ENCODE assay signal across 10 mouse cellular contexts in the genomic region with DNA sequence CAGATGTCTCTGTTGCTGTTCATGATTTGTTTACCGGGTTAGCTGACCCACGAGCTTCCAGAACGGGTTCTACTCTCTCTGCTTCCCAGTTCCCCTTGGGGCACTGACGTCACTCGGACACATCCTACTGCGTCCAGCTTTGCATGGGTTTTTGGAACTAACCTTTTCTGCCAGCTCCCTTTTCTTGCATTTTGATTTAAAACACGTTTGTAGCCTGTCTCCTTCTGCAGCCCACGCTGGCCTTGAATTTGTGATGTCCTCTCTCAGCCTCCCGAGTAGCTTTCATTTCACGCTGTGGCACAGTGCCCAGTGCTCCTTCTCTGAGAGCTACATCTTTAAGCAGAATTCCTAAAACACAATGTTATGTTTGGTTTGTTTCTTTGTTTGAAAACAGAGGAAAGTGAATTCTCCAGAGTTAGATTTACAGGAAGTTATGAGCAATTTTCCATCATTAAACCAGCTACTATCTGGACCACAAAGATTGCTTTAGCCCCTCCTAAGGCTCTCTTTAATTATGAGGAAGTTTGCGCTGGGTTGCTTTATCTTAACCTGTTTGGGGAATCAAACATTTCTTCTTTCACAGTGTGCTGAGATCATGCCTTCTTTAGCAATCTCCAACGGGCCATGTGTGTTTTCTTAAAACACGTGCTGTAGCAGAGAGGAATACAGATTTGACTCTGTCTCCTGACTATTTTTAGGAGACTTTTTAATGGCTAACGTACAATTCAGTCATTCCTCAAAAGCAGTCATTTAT. TPM values are rescaled to one million over a fixed set of nuclear protein-coding genes. Genes with fewer than 3 reads are reported as not detected.
DNase-seq lines count a peak whose midpoint lies in the region; ATAC-seq and TF ChIP-seq lines count a peak whose summit lies in the region.
"Had no signal": no experiment of that assay in that cellular context is flagged by ENCODE, and none has a peak within 500 bp of the region (broad histone marks: within the 10 kb centered on the region; RNA-seq: fewer than 3 reads in every experiment).

No protein-coding gene starts in this region.

- H3K27ac ChIP-seq in lung, embryonic 14.5 days (ENCODE audit: low read depth), result no peak overlapping the region
- H3K27ac ChIP-seq: liver, embryonic 13.5 days had no signal

- H3K9me3 ChIP-seq in lung, embryonic 14.5 days (ENCODE audit: low read depth, low read length), result no peaks in the 10 kb centered on the region
- H3K9me3 ChIP-seq: liver, embryonic 13.5 days had no signal

- H3K9ac ChIP-seq in lung, embryonic 14.5 days, result no peak overlapping the region
- H3K9ac ChIP-seq: liver, embryonic 13.5 days had no signal

- no peaks in the 10 kb centered on the region for H3K27me3 ChIP-seq in lung, embryonic 14.5 days (ENCODE audit: insufficient read depth, low read length)
- H3K27me3 ChIP-seq: liver, embryonic 13.5 days had no signal

- ATAC-seq in cerebellum, adult (ENCODE audit: insufficient number of reproducible peaks, low FRiP score, low TSS enrichment), result no peak
- ATAC-seq in lung, embryonic 14.5 days (ENCODE audit: insufficient read depth), result no peak

- no peaks in the 10 kb centered on the region for H3K4me1 ChIP-seq in lung, embryonic 14.5 days (ENCODE audit: insufficient read depth)
- H3K4me1 ChIP-seq: liver, embryonic 13.5 days had no signal

- DNase-seq in cerebellum, postnatal 10 days, result peak; percentile 21 to 30
- peak; percentile 57 for DNase-seq in lung, embryonic 14.5 days
- DNase-seq in lung, postnatal 25 days (ENCODE audit: low spot score), result no peak
- DNase-seq in left cerebral cortex, adult 8-10 months (ENCODE audit: low spot score in 2 of 2), result peak; percentile 5 to 8
- DNase-seq in telencephalon, adult 2 months (ENCODE audit: low read depth, low spot score), result peak; percentile 33
- DNase-seq in natural killer cell, adult 2 months (ENCODE audit: low spot score in 2 of 2), result no peak
- DNase-seq in spleen, postnatal 4 days (ENCODE audit: low spot score in 2 of 2), result no peak
- DNase-seq: liver, embryonic 13.5 days had no signal

- no peak for TF ChIP-seq CTCF in lung, embryonic 14.5 days (IDR thresholded peaks at IDR 0.05; ENCODE audit: low read depth)

- peak overlapping the region; percentile 29; the same call in 1 of the 2 replicates for H3K4me2 ChIP-seq in lung, embryonic 14.5 days
- H3K4me2 ChIP-seq: liver, embryonic 13.5 days had no signal

- H3K4me3 ChIP-seq in lung, embryonic 14.5 days (ENCODE audit: low read depth, low read length), result no peak overlapping the region; the same call in 1 of the 2 replicates
- H3K4me3 ChIP-seq: liver, embryonic 13.5 days had no signal

- 49% methylated on average over 14 of the region's 14 CpGs for WGBS in lung, embryonic 14.5 days

- no peaks in the 10 kb centered on the region for H3K36me3 ChIP-seq in lung, embryonic 14.5 days (ENCODE audit: insufficient read depth)
- H3K36me3 ChIP-seq: liver, embryonic 13.5 days had no signal

RNA-seq across cellular contexts. Expression of a gene that starts 33.8 kb away (rescaled TPM):
- not detected in 2 replicates for polyA plus RNA-seq in lung, embryonic 14.5 days (2014; fragmentation: Nextera tagmentation; extraction: Ambion mirVana)
- under 1 TPM in 3 of 4 experiments, not detected in 1; 0.07 to 0.44 (median 0.25) TPM for total RNA-seq in left cerebral cortex, adult 8-10 months (2022)
- polyA plus RNA-seq: C2C12 had no signal

Comparison
In these comparisons a context has a peak if more than half of its experiments do, and no peak if none do; other contexts are left out.
1. DNase-seq: peak in cerebellum, postnatal 10 days (2 of 2), lung, embryonic 14.5 days (single experiment), left cerebral cortex, adult 8-10 months (2 of 2) and telencephalon, adult 2 months (single experiment); none in lung, postnatal 25 days (single experiment), natural killer cell, adult 2 months (0 of 2) and spleen, postnatal 4 days (0 of 2).